Mouse (Mus musculus): ENCODE measurements at regions not wholly inside any gene's neighbourhood (a gene's known extent, or its start where the extent isn't known, plus 50 kb on each side); places are given as distances from the start of the nearest gene placed in this dataset.

- H3K27ac ChIP-seq (ENCODE audit: low read length), result no peak overlapping the region
- WGBS, result 77% methylated on average over 6 of the region's 6 CpGs
- no peaks in the 10 kb centered on the region for H3K4me1 ChIP-seq (ENCODE audit: control insufficient read depth, insufficient read depth, low read length)
- H3K9me3 ChIP-seq (replicated peaks; ENCODE audit: control insufficient read depth, low read length), result no peaks in the 10 kb centered on the region
- no peaks in the 10 kb centered on the region for H3K36me3 ChIP-seq (ENCODE audit: control insufficient read depth, insufficient read depth, low read length)
- no peaks in the 10 kb centered on the region for H3K27me3 ChIP-seq (ENCODE audit: control insufficient read depth, insufficient read depth, low read length)
- no peak overlapping the region for H3K4me2 ChIP-seq (ENCODE audit: low read depth, low read length)
- H3K4me3 ChIP-seq (replicated peaks; ENCODE audit: low read length), result no peak overlapping the region
- H3K9ac ChIP-seq (ENCODE audit: low read length), result no peak overlapping the region
- ATAC-seq (ENCODE audit: insufficient read depth, low FRiP score), result no peak
Observed at GRCm38 (mm10) chr15:56865879-56866278, 611.5 kb downstream of the Slc22a22 start.

- no peak overlapping the region for H3K4me2 ChIP-seq (ENCODE audit: low read depth, low read length)
- H3K4me3 ChIP-seq (replicated peaks; ENCODE audit: low read length), result no peak overlapping the region
- H3K4me1 ChIP-seq (ENCODE audit: control insufficient read depth, insufficient read depth, low read length), result no peaks in the 10 kb centered on the region
- H3K36me3 ChIP-seq (ENCODE audit: control insufficient read depth, insufficient read depth, low read length), result no peaks in the 10 kb centered on the region
- no peaks in the 10 kb centered on the region for H3K27me3 ChIP-seq (ENCODE audit: control insufficient read depth, insufficient read depth, low read length)
- no peak overlapping the region for H3K27ac ChIP-seq (ENCODE audit: low read length)
- H3K9me3 ChIP-seq (replicated peaks; ENCODE audit: control insufficient read depth, low read length), result no peaks in the 10 kb centered on the region
- WGBS, result 36% methylated on average over 4 of the region's 4 CpGs
- H3K9ac ChIP-seq (ENCODE audit: low read length), result no peak overlapping the region
- no peak for ATAC-seq (ENCODE audit: insufficient read depth, low FRiP score)
Observed at GRCm38 (mm10) chr15:56865035-56865804, 612.2 kb downstream of the Slc22a22 start.

GRCm38 (mm10) chr15:56858627-56859334 is 618.6 kb downstream of the Slc22a22 start:
- Histone ChIP-seq H3K4me3 (replicated peaks; ENCODE audit: low read length) (no peak overlapping the region), H3K9ac (ENCODE audit: low read length) (no peak overlapping the region), H3K36me3 (ENCODE audit: control insufficient read depth, insufficient read depth, low read length) (no peaks in the 10 kb centered on the region), H3K27me3 (ENCODE audit: control insufficient read depth, insufficient read depth, low read length) (no peaks in the 10 kb centered on the region), H3K4me2 (ENCODE audit: low read depth, low read length) (no peak overlapping the region), H3K27ac (ENCODE audit: low read length) (no peak overlapping the region), H3K9me3 (replicated peaks; ENCODE audit: control insufficient read depth, low read length) (no peaks in the 10 kb centered on the region), H3K4me1 (ENCODE audit: control insufficient read depth, insufficient read depth, low read length) (no peaks in the 10 kb centered on the region)
- ATAC-seq (ENCODE audit: insufficient read depth, low FRiP score), result no peak
- WGBS, result 54% methylated on average over 4 of the region's 4 CpGs

GRCm38 (mm10) chr15:56858134-56858533 is 619.3 kb downstream of the Slc22a22 start:
- WGBS, result 27% methylated on average over 3 of the region's 3 CpGs
- Histone ChIP-seq H3K27ac (ENCODE audit: low read length) (no peak overlapping the region), H3K36me3 (ENCODE audit: control insufficient read depth, insufficient read depth, low read length) (no peaks in the 10 kb centered on the region), H3K9me3 (replicated peaks; ENCODE audit: control insufficient read depth, low read length) (no peaks in the 10 kb centered on the region), H3K27me3 (ENCODE audit: control insufficient read depth, insufficient read depth, low read length) (no peaks in the 10 kb centered on the region), H3K4me1 (ENCODE audit: control insufficient read depth, insufficient read depth, low read length) (no peaks in the 10 kb centered on the region), H3K4me2 (ENCODE audit: low read depth, low read length) (no peak overlapping the region), H3K4me3 (replicated peaks; ENCODE audit: low read length) (no peak overlapping the region), H3K9ac (ENCODE audit: low read length) (no peak overlapping the region)
- no peak for ATAC-seq (ENCODE audit: insufficient read depth, low FRiP score)

- H3K36me3 ChIP-seq (ENCODE audit: control insufficient read depth, insufficient read depth, low read length), result no peaks in the 10 kb centered on the region
- no peak for ATAC-seq (ENCODE audit: insufficient read depth, low FRiP score)
- H3K9ac ChIP-seq (ENCODE audit: low read length), result no peak overlapping the region
- no peak overlapping the region for H3K4me3 ChIP-seq (replicated peaks; ENCODE audit: low read length)
- no peaks in the 10 kb centered on the region for H3K4me1 ChIP-seq (ENCODE audit: control insufficient read depth, insufficient read depth, low read length)
- 9% methylated on average over 2 of the region's 2 CpGs for WGBS
- no peak overlapping the region for H3K27ac ChIP-seq (ENCODE audit: low read length)
- no peaks in the 10 kb centered on the region for H3K9me3 ChIP-seq (replicated peaks; ENCODE audit: control insufficient read depth, low read length)
- no peaks in the 10 kb centered on the region for H3K27me3 ChIP-seq (ENCODE audit: control insufficient read depth, insufficient read depth, low read length)
- no peak overlapping the region for H3K4me2 ChIP-seq (ENCODE audit: low read depth, low read length)
Observed at GRCm38 (mm10) chr15:56856057-56856456, 621.4 kb downstream of the Slc22a22 start.

- Histone ChIP-seq H3K9me3 (replicated peaks; ENCODE audit: control insufficient read depth, low read length) (no peaks in the 10 kb centered on the region), H3K4me2 (ENCODE audit: low read depth, low read length) (no peak overlapping the region), H3K36me3 (ENCODE audit: control insufficient read depth, insufficient read depth, low read length) (no peaks in the 10 kb centered on the region), H3K4me3 (replicated peaks; ENCODE audit: low read length) (no peak overlapping the region), H3K4me1 (ENCODE audit: control insufficient read depth, insufficient read depth, low read length) (no peaks in the 10 kb centered on the region), H3K27ac (ENCODE audit: low read length) (no peak overlapping the region), H3K27me3 (ENCODE audit: control insufficient read depth, insufficient read depth, low read length) (no peaks in the 10 kb centered on the region), H3K9ac (ENCODE audit: low read length) (no peak overlapping the region)
- ATAC-seq (ENCODE audit: insufficient read depth, low FRiP score), result no peak
- WGBS, result 46% methylated on average over 5 of the region's 5 CpGs
Observed at GRCm38 (mm10) chr15:56853106-56853505, 624.3 kb downstream of the Slc22a22 start.

GRCm38 (mm10) chr15:56847469-56848128 is 629.8 kb downstream of the Slc22a22 start:
- no peaks in the 10 kb centered on the region for H3K9me3 ChIP-seq (replicated peaks; ENCODE audit: control insufficient read depth, low read length)
- no peaks in the 10 kb centered on the region for H3K36me3 ChIP-seq (ENCODE audit: control insufficient read depth, insufficient read depth, low read length)
- no peak for ATAC-seq (ENCODE audit: insufficient read depth, low FRiP score)
- no peak overlapping the region for H3K27ac ChIP-seq (ENCODE audit: low read length)
- H3K4me1 ChIP-seq (ENCODE audit: control insufficient read depth, insufficient read depth, low read length), result no peaks in the 10 kb centered on the region
- no peak overlapping the region for H3K9ac ChIP-seq (ENCODE audit: low read length)
- no peak overlapping the region for H3K4me3 ChIP-seq (replicated peaks; ENCODE audit: low read length)
- H3K27me3 ChIP-seq (ENCODE audit: control insufficient read depth, insufficient read depth, low read length), result no peaks in the 10 kb centered on the region
- 83% methylated on average over 6 of the region's 6 CpGs for WGBS
- no peak overlapping the region for H3K4me2 ChIP-seq (ENCODE audit: low read depth, low read length)

GRCm38 (mm10) chr15:56844574-56844973 is 632.9 kb downstream of the Slc22a22 start:
- Histone ChIP-seq H3K36me3 (ENCODE audit: control insufficient read depth, insufficient read depth, low read length) (no peaks in the 10 kb centered on the region), H3K4me2 (ENCODE audit: low read depth, low read length) (no peak overlapping the region), H3K9ac (ENCODE audit: low read length) (no peak overlapping the region), H3K4me3 (replicated peaks; ENCODE audit: low read length) (no peak overlapping the region), H3K9me3 (replicated peaks; ENCODE audit: control insufficient read depth, low read length) (no peaks in the 10 kb centered on the region), H3K27ac (ENCODE audit: low read length) (no peak overlapping the region), H3K4me1 (ENCODE audit: control insufficient read depth, insufficient read depth, low read length) (no peaks in the 10 kb centered on the region), H3K27me3 (ENCODE audit: control insufficient read depth, insufficient read depth, low read length) (no peaks in the 10 kb centered on the region)
- no peak for ATAC-seq (ENCODE audit: insufficient read depth, low FRiP score)
- 19% methylated on average over 1 of the region's 1 CpGs for WGBS

- 93% methylated on average over 3 of the region's 3 CpGs for WGBS
- H3K9ac ChIP-seq (ENCODE audit: low read length), result no peak overlapping the region
- H3K4me1 ChIP-seq (ENCODE audit: control insufficient read depth, insufficient read depth, low read length), result no peaks in the 10 kb centered on the region
- no peaks in the 10 kb centered on the region for H3K36me3 ChIP-seq (ENCODE audit: control insufficient read depth, insufficient read depth, low read length)
- ATAC-seq (ENCODE audit: insufficient read depth, low FRiP score), result no peak
- no peaks in the 10 kb centered on the region for H3K27me3 ChIP-seq (ENCODE audit: control insufficient read depth, insufficient read depth, low read length)
- no peak overlapping the region for H3K4me2 ChIP-seq (ENCODE audit: low read depth, low read length)
- H3K27ac ChIP-seq (ENCODE audit: low read length), result no peak overlapping the region
- no peak overlapping the region for H3K4me3 ChIP-seq (replicated peaks; ENCODE audit: low read length)
- H3K9me3 ChIP-seq (replicated peaks; ENCODE audit: control insufficient read depth, low read length), result no peaks in the 10 kb centered on the region
Observed at GRCm38 (mm10) chr15:56841516-56841915, 635.9 kb downstream of the Slc22a22 start.
